Mouse (Mus musculus) brown adipose tissue, adult 24 weeks (tissue): Measurements from ENCODE around the gene Tnf. TPM values are rescaled to one million over a fixed set of nuclear protein-coding genes. Genes with fewer than 3 reads are reported as not detected.

Source experiments
- polyA plus RNA-seq: library from polyadenylated mRNA; stranded (reverse); fragments of >200 nt; gene quantifications from 2 replicates; pipeline ENCODE4 v1.2.4, GENCODE M21; 2012; ENCODE audit not compliant: missing spikeins, insufficient read depth, insufficient read length

The Tnf gene
- polyA plus RNA-seq, 1 experiment = not detected

Other genes with a start within 250 kb of the Tnf start
- 5.2 and 26.8 TPM in 2 replicates for gene Hspa1b, start 242.8 kb downstream of the Tnf start, polyA plus RNA-seq
- gene Gm20481, start 232.1 kb downstream of the Tnf start, polyA plus RNA-seq = not detected in 2 replicates
- gene Hspa1a, start 229.9 kb downstream of the Tnf start, polyA plus RNA-seq = 6.3 and 18.9 TPM in 2 replicates
- 0.48 and 0.71 TPM in 2 replicates for gene Hspa1l, start 229.3 kb downstream of the Tnf start, polyA plus RNA-seq
- 22.4 and 29.8 TPM in 2 replicates for gene Lsm2, start 220.1 kb downstream of the Tnf start, polyA plus RNA-seq
- gene Vars, start 201.0 kb downstream of the Tnf start, polyA plus RNA-seq = 12.7 and 14.2 TPM in 2 replicates
- gene Vwa7, start 185.4 kb downstream of the Tnf start, polyA plus RNA-seq = not detected in 2 replicates
- gene Sapcd1, start 174.0 kb downstream of the Tnf start, polyA plus RNA-seq = not detected in 2 replicates
- not detected in 2 replicates for gene Msh5, start 155.3 kb downstream of the Tnf start, polyA plus RNA-seq
- gene Clic1, start 152.0 kb downstream of the Tnf start, polyA plus RNA-seq = 13.6 and 16.8 TPM in 2 replicates
- 9.4 and 11.6 TPM in 2 replicates for gene Ddah2, start 143.0 kb downstream of the Tnf start, polyA plus RNA-seq
- gene Ly6g6c, start 136.6 kb downstream of the Tnf start, polyA plus RNA-seq = not detected in 2 replicates
- gene Mpig6b, start 135.8 kb downstream of the Tnf start, polyA plus RNA-seq = not detected in 2 replicates
- not detected in 2 replicates for gene Ly6g6e, start 125.1 kb downstream of the Tnf start, polyA plus RNA-seq
- gene Ly6g6d, start 123.9 kb downstream of the Tnf start, polyA plus RNA-seq = 3.0 TPM in 1 of 2 replicates, not detected in the other
- not detected in 2 replicates for gene Ly6g6f, start 116.4 kb downstream of the Tnf start, polyA plus RNA-seq
- 43.3 and 44.8 TPM in 2 replicates for gene Abhd16a, start 112.7 kb downstream of the Tnf start, polyA plus RNA-seq
- not detected in 2 replicates for gene Ly6g5c, start 93.7 kb downstream of the Tnf start, polyA plus RNA-seq
- gene Ly6g5b, start 86.6 kb downstream of the Tnf start, polyA plus RNA-seq = not detected in 2 replicates
- gene Gpank1, start 80.6 kb downstream of the Tnf start, polyA plus RNA-seq = 7.9 and 12.8 TPM in 2 replicates
- gene Csnk2b, start 80.0 kb downstream of the Tnf start, polyA plus RNA-seq = 138 and 147 TPM in 2 replicates
- gene D17H6S53E, start 75.6 kb downstream of the Tnf start, polyA plus RNA-seq = 12.8 and 17.2 TPM in 2 replicates
- not detected in 2 replicates for gene Apom, start 70.0 kb downstream of the Tnf start, polyA plus RNA-seq
- gene Bag6, start 66.8 kb downstream of the Tnf start, polyA plus RNA-seq = 119 and 160 TPM in 2 replicates
- 42.9 and 81.7 TPM in 2 replicates for gene Prrc2a, start 37.1 kb downstream of the Tnf start, polyA plus RNA-seq
- 10.5 and 14.3 TPM in 2 replicates for gene Aif1, start 25.9 kb downstream of the Tnf start, polyA plus RNA-seq
- 12.2 and 16.4 TPM in 2 replicates for gene Lst1, start 13.6 kb downstream of the Tnf start, polyA plus RNA-seq
- not detected in 2 replicates for gene Ltb, start 7.6 kb downstream of the Tnf start, polyA plus RNA-seq
- not detected in 2 replicates for gene Lta, start 3.3 kb upstream of the Tnf start, polyA plus RNA-seq
- not detected in 2 replicates for gene Gm16181, start 18.8 kb upstream of the Tnf start, polyA plus RNA-seq
- 2.7 and 4.0 TPM in 2 replicates for gene Atp6v1g2, start 31.7 kb upstream of the Tnf start, polyA plus RNA-seq
- gene Nfkbil1, start 33.8 kb upstream of the Tnf start, polyA plus RNA-seq = 5.2 and 6.7 TPM in 2 replicates
- 50.5 and 57.9 TPM in 2 replicates for gene Ddx39b, start 39.7 kb upstream of the Tnf start, polyA plus RNA-seq
- 284 and 411 TPM in 2 replicates for gene H2-D1, start 60.7 kb upstream of the Tnf start, polyA plus RNA-seq
- gene H2-Q1, start 118.4 kb upstream of the Tnf start, polyA plus RNA-seq = 0.40 TPM in 1 of 2 replicates, not detected in the other
- gene H2-Q2, start 140.2 kb upstream of the Tnf start, polyA plus RNA-seq = not detected in 2 replicates
- gene H2-Q4, start 177.6 kb upstream of the Tnf start, polyA plus RNA-seq = 12.3 and 19.2 TPM in 2 replicates
- 6.4 and 9.4 TPM in 2 replicates for gene H2-Q6, start 222.8 kb upstream of the Tnf start, polyA plus RNA-seq
- gene H2-Q7, start 237.1 kb upstream of the Tnf start, polyA plus RNA-seq = 9.1 and 23.4 TPM in 2 replicates